Mouse (Mus musculus) embryo, embryonic 10.5 days (tissue): ENCODE data around the gene Dgka.

ENCODE experiments used
- DNase-seq: peaks from one replicate; pipeline ENCODE4 v3.0.0-alpha.2; 2015; ENCODE audit warnings: low spot score

The Dgka gene

DNA sequence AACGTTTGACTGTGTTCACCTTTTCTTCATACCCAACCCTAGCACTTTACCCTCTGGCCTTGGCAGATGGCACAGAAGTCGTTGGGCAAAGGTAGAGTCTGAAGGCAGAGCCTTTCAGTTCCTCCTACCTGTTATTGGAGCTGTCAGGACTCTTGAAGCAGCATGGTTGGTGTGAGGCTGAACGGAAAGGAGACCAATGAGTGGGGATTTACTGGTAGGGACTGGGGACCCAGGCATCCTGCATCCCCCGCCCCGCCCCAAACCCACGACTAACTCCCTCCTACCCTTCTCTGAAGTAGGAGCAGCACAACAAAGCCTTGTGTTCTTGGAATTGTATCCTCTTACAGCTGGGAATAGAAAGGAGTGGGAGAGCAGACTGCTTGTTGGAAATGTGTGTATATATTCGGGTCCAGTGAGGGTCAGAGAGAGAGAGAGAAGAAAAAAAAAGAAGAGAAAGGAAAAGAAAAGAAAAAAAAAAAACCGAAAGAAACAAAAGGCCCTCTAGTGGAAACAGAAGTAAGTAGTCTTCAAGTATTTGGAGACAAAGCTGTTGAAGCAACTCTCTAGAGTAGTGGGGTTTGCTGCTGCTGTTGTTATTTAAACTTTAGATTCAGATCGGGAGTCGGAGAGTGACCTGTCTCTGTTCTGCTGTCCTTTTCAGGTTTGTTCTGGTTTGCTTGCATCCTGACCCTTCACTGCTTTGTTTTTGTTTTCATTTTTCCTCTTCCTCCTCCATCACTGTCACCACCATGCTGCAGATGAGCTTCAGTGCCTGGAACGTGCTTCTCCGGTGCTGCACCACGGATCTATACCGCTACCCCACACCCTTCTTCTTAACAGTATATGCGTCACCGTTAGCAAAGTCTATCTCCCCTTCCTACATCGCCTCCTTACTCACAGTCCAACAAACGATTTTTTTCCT is at the start of gene Dgka:
Dgka (minus strand) TSS at position 176 of the 922 bp plus-strand sequence.
- DNase-seq, result peak; percentile 42

DNA sequence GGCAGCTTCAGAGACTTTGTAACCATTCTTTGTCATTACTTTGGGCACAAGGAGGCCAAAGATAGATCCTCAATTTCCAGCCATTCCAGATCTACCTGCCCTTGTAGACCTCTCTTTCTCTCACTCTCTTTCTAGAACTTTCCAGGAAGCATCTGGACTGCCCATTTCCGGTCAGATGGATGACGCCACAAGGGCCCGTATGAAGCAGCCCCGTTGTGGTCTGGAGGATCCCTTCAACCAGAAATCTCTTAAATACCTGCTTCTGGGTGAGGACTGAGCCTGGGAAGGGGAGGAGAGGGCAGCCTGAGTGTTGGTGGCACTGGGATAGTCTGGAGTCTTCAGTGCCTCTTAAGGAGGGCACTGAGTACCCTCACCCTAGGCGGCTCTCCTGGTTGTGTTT is 49.7 kb upstream of the Dgka start:
- no peak for DNase-seq

GRCm38 (mm10) chr10:128793258-128793657 is 48.6 kb upstream of the Dgka start:
- no peak for DNase-seq

DNA sequence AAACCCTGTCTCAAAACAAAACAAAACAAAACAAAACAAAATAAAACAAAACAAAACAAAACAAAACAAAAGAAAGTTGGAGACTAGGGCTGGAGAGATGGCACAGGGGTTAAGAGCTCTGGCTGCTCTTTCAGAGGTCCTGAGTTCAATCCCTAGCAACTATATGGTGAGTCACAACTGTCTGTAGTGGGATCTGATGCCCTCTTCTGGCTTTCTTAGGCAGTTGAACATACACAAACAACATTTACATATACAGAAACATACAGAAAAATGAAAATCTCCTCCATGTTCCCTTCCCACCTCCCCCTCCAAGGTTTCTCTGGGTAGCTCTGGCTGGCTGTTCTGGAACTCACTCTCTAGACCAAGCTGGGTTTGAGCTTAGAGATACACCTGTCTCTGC is 47.4 kb upstream of the Dgka start:
- no peak for DNase-seq

DNA sequence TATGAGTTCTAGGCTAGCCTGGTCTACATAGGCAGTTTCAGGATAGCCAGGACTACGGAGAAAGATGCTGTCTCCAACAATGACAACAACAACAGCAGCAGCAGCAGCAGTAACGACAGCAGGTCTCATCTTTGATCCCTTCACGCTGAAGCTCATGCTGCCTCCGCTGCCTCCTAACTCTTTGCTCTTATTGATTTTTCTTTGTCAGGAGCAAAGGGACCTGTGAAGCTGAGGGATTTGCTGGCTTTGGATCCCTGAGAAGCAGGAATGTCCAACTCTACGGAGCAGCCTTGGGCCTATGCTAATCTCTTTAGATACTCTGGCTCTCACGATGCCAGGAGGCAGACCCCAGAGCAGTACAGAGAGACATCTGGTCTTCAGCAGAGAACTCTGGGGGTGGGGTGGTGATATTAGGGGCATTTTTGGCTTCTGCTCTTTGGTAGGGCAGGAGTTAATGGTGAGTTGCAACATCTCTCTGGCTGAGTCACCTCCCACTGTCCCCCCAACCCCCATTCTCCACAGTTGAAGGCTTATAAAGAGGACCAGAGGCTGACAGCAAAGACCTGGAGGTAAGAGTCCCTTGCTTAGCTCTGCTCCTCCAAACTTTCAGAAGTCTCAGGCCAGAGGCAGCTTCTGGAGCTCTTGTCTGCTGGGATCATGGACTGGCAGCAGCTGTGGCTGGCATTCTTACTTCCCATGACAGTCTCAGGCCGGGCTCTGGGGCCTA is 45.9 kb upstream of the Dgka start, which contains the start of gene Mmp19:
Mmp19 (plus strand) TSS at position 513 of the 727 bp plus-strand sequence.
- no peak for DNase-seq

- DNase-seq, result no peak
These were observed 35.5 kb upstream of the Dgka start for GRCm38 (mm10) chr10:128780200-128780599.

- DNase-seq, result peak; percentile 84
These were observed 34.5 kb upstream of the Dgka start for GRCm38 (mm10) chr10:128779011-128779795.

DNA sequence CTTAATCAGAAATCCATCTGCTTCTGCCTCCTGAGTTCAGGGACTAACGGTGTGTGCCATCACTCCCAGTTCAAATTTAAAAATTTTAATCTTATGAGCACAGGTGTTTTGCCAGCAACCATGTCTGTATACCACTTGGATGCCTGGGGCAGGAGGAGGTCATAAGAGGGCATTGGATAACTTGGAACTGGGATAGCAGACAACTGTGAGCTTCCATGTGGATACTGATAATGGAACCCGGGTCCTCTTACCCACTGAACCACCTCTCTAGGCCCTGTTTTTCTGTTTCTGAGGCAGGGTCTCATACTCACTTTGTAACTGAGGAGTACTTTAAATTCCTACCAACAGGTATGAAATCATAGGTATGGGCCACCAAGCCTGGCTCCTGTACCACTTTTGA is 33.8 kb upstream of the Dgka start:
- DNase-seq, result no peak

GRCm38 (mm10) chr10:128773685-128774084 is 29.0 kb upstream of the Dgka start:
- peak; percentile 32 for DNase-seq

GRCm38 (mm10) chr10:128772895-128773294 is 28.2 kb upstream of the Dgka start:
- DNase-seq, result peak; percentile 10

- peak; percentile 96 for DNase-seq
These were observed 3.7 kb upstream of the Dgka start for GRCm38 (mm10) chr10:128748252-128748864.

DNA sequence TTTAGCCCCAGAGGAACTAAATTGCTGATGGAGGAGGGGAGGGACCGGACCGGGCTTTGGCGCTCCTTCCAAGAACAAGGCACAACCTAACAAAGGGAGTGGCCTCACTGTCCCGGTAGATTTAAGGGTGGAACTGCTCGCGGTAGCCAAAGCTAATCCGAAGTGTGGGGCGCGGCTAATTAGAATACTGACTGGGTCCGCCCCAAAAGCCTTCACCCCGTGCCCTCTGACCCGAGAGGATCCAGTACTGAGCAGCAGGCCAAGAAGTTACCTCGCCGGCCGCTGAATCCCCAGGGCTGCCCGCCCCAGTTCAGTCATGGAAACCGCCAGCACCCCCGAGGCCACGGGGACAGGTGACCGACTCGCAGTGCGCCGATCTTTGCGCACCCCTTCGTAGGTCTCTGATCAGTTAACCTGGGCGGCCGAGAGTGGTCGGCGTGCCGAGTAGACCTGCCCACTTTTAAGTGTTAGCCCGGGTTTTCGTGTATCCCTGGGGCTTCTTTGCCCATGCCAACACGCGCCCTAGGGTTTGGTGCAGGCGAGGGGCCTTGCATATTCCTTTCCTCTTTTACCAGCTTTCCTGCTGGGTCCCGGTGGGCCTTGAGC is 3.1 kb upstream of the Dgka start, which contains the start of gene Pym1:
Pym1 (plus strand) TSS at position 244 of the 606 bp plus-strand sequence.
- DNase-seq, result peak; percentile 84

GRCm38 (mm10) chr10:128746972-128747645 is 2.5 kb upstream of the Dgka start:
- no peak for DNase-seq

- no peak for DNase-seq
These were observed 1.4 kb upstream of the Dgka start for GRCm38 (mm10) chr10:128745946-128746613.

- DNase-seq, result no peak
These were observed 444 bp downstream of the Dgka start for GRCm38 (mm10) chr10:128744211-128744610.

- DNase-seq, result peak; percentile 65
These were observed 864 bp downstream of the Dgka start for GRCm38 (mm10) chr10:128743791-128744191.

DNA sequence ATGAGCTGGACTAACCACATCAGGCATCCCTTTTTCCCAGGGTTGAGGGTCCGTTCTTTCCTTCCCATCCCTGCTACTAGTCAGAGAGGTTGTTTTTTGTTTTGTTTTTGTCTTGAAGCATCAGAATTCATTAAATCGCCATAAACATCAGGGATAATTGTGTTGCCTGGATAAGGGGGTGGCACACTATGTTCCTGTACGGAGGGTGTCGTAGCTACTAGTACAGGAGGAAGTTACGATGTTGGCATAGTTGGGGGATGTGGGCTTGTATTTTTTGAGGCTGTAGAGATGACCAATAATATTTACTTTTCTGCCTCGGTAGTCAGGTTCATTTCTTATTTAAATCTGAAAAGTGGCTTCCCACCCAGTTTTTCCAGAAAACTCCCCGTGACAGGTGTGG is 1.4 kb downstream of the Dgka start:
- peak; percentile 29 for DNase-seq

DNA sequence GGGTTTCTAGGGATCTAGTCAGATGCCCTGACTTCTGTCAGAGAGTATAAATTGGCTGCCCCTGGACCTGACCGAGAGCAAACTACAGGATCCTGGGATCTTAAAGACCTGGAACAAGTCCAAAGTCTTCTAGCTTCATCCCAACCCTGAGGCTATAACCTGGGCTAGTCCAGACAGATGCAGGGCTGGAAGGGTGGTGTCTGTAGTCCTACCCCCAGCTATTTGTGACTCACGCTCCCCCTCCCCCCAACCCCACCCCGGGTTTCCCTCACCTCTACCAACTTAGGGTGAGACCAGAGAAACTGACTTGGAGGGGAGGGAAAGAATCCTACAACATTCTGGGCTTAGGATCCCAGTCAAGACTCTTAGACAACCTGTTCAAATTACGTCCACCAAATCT is 2.0 kb downstream of the Dgka start:
- peak; percentile 5 for DNase-seq

DNA sequence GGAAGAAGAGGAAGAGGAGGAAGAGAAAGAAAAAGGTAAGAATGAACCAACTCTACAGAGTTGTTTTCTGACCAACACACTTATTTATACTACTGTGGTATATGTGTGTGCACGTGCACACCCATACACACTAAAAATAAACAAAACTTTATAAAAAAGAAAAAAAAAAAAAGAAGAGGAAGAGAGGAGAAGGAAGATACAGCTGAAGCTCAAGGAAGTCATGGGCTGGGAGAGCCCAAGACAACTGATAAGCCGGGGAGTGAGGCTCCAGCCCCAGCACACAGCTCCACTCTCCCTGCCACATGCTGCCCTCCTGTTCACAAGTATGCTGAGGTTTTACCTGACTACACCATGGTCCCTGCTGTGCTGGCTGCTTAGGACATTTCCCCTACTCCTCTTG is 4.4 kb downstream of the Dgka start:
- no peak for DNase-seq

GRCm38 (mm10) chr10:128737435-128737834 is 7.2 kb downstream of the Dgka start:
- peak; percentile 37 for DNase-seq
